Mouse (Mus musculus): ENCODE results near the gene Atg2a. TPM values are rescaled to one million over a fixed set of nuclear protein-coding genes. Genes with fewer than 3 reads are reported as not detected.

The Atg2a gene
- polyA plus RNA-seq, 1 experiment from 2014 or later = 12.4 TPM

DNA sequence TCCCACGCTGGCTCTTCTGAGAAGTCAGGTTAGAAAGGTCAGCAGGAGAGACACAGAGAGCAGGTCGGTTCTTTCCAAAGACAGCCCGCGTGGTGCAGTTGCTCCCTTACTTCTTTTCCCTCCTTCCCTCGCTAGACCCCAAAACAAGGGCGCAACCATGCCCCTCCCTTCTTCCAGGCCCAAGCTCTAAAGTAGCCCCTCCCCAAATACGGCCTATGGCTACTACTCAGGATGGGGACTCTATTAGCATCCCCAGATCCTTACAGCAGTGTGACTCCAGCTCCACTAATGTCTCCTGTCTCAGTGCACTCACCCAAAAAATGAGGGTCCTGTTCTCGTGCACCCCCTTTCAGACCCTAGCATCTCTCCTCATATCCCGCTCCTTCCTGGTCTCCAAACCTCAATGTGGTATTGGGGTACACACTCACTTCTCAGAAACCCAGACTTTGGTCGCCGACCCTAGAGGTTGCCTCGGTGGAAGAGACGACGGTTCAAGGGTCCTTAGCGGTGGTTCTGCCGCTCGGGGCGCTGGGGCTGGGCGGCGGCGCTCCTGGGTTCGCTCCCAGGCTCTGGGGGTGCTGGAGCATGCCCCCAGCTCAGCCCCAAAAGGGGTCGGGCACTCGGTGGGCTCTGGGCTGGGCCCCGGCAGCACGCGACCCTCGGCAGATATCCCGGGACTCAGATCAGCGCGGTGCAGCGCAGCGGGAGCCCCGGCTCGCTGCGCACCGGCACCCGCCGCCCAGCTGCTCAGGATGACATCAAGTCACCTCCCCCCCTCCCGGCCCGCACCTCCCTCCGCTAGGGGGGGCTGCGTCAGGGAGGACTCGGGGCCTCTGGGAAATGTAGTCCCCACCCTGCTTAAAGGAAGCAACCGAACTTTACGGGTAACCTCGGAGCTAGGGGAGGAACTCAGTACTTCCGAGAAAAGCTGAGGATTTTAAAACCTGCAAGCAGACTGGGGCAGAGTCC, 6.1 kb upstream of the Atg2a start, which contains the start of gene Ppp2r5b:
Gene Ppp2r5b, minus strand, starts transcription at position 789 of the 969 bp plus-strand sequence.
- H3K4me1 ChIP-seq (replicated peaks) = peaks cover 22% of the 10 kb centered on the region
- peak within 1 kb of the TSS; percentile 85 for H3K27ac ChIP-seq
- peak within 1 kb of the TSS; percentile 84 for H3K4me2 ChIP-seq (replicated peaks)
- peaks cover 32% of the 10 kb centered on the region for H3K36me3 ChIP-seq
- ATAC-seq = peak; percentile 93
- no peaks in the 10 kb centered on the region for H3K9me3 ChIP-seq
- 2% methylated on average over 48 of the region's 48 CpGs for WGBS
- H3K27me3 ChIP-seq = no peaks in the 10 kb centered on the region
- peak within 1 kb of the TSS; percentile 86 for H3K4me3 ChIP-seq (replicated peaks)
- H3K9ac ChIP-seq (replicated peaks) = peak within 1 kb of the TSS; percentile 94

GRCm38 (mm10) chr19:6236053-6236441, 5.4 kb upstream of the Atg2a start:
- H3K36me3 ChIP-seq = peaks cover 26% of the 10 kb centered on the region
- peak overlapping the region; percentile 85 for H3K27ac ChIP-seq
- H3K4me3 ChIP-seq (replicated peaks) = peak overlapping the region; percentile 86
- H3K27me3 ChIP-seq = no peaks in the 10 kb centered on the region
- WGBS = 0% methylated on average over 9 of the region's 9 CpGs
- no peaks in the 10 kb centered on the region for H3K9me3 ChIP-seq
- peak overlapping the region; percentile 94 for H3K9ac ChIP-seq (replicated peaks)
- peak; percentile 91 for ATAC-seq
- H3K4me2 ChIP-seq (replicated peaks) = peak overlapping the region; percentile 84
- peaks cover 24% of the 10 kb centered on the region for H3K4me1 ChIP-seq (replicated peaks)

- no peak overlapping the region for H3K9ac ChIP-seq (replicated peaks)
- peaks cover 24% of the 10 kb centered on the region for H3K4me1 ChIP-seq (replicated peaks)
- H3K36me3 ChIP-seq = peaks cover 18% of the 10 kb centered on the region
- H3K27me3 ChIP-seq = no peaks in the 10 kb centered on the region
- H3K4me3 ChIP-seq (replicated peaks) = no peak overlapping the region
- ATAC-seq = no peak
- WGBS = 75% methylated on average over 7 of the region's 7 CpGs
- H3K9me3 ChIP-seq = no peaks in the 10 kb centered on the region
- no peak overlapping the region; the same call in 1 of the 2 replicates for H3K4me2 ChIP-seq (replicated peaks)
- no peak overlapping the region for H3K27ac ChIP-seq
Observed at GRCm38 (mm10) chr19:6236842-6237241, 4.6 kb upstream of the Atg2a start.

DNA sequence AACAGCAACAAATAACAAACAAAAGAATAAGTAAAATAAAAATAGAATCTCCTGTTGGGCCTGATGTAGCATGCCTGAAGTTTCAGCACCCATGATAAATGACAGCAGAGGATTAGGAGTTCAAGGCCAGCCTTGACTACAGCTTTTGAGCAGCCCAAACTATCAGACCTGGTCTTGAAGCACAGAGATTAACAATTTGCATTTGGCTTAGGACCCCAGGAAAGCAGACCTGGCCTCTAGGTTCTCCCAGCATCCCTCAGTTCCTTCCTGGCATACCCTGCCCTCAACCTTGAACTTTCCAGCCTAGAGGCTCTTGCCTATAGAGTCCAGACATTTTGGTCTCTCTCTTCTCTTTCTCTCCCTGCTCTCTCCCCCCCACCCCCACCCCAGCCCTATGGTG, 2.7 kb upstream of the Atg2a start:
- no peaks in the 10 kb centered on the region for H3K27me3 ChIP-seq

GRCm38 (mm10) chr19:6240136-6240535, 1.3 kb upstream of the Atg2a start:
- WGBS = 91% methylated on average over 1 of the region's 1 CpGs

More for the DNA sequence above, 2.7 kb upstream of the Atg2a start:
- Histone ChIP-seq H3K27ac (no peak overlapping the region), H3K9ac (replicated peaks) (no peak overlapping the region), H3K4me1 (replicated peaks) (peaks cover 37% of the 10 kb centered on the region), H3K36me3 (0 out of 2 replicates have a peak, but pooled peaks cover under 1% of the 10 kb centered on the region), H3K4me3 (replicated peaks) (no peak overlapping the region), H3K4me2 (replicated peaks) (no peak overlapping the region), H3K9me3 (no peaks in the 10 kb centered on the region)
- no peak for ATAC-seq

DNA sequence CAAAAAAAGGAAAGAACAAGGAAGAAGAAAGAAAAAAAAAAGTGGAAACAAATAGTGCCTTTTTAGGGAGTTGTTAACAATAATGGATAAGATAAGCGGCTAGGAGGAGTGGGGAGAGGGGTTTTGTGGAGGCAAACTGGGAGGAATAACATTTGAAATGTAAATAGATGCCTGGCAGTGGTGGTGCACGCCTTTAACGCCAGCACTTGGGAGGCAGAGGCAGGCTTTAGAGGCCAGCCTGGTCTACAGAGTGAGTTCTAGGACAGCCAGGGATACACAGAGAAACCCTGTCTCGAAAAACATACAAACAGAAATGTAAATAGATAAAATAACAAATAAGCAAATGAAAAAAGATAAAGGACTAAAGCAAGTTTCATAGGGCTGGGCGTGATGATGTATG, 743 bp upstream of the Atg2a start:
- Histone ChIP-seq H3K36me3 (peaks cover 14% of the 10 kb centered on the region), H3K4me1 (replicated peaks) (peaks cover 21% of the 10 kb centered on the region), H3K9ac (replicated peaks) (no peak overlapping the region), H3K4me2 (replicated peaks) (peak overlapping the region; percentile 91), H3K27ac (peak overlapping the region; percentile 45), H3K9me3 (no peaks in the 10 kb centered on the region), H3K4me3 (replicated peaks) (0 out of 2 replicates have a peak overlapping the region, but pooled peaks have one; percentile 88), H3K27me3 (no peaks in the 10 kb centered on the region)
- WGBS = 29% methylated on average over 5 of the region's 5 CpGs
- ATAC-seq = no peak

More at GRCm38 (mm10) chr19:6240136-6240535, 1.3 kb upstream of the Atg2a start:
- Histone ChIP-seq H3K9me3 (no peaks in the 10 kb centered on the region), H3K36me3 (peaks cover 8% of the 10 kb centered on the region), H3K4me3 (replicated peaks) (no peak overlapping the region), H3K4me1 (replicated peaks) (peaks cover 23% of the 10 kb centered on the region), H3K4me2 (replicated peaks) (no peak overlapping the region), H3K27ac (no peak overlapping the region), H3K9ac (replicated peaks) (no peak overlapping the region), H3K27me3 (no peaks in the 10 kb centered on the region)
- no peak for ATAC-seq

GRCm38 (mm10) chr19:6242281-6242680, 813 bp downstream of the Atg2a start:
- Histone ChIP-seq H3K4me3 (replicated peaks) (peak overlapping the region; percentile 88), H3K27me3 (no peaks in the 10 kb centered on the region), H3K9ac (replicated peaks) (peak overlapping the region; percentile 93), H3K4me1 (replicated peaks) (peaks cover 16% of the 10 kb centered on the region), H3K9me3 (no peaks in the 10 kb centered on the region), H3K36me3 (peaks cover 30% of the 10 kb centered on the region), H3K4me2 (replicated peaks) (peak overlapping the region; percentile 91), H3K27ac (no peak overlapping the region)
- 0 out of 2 replicates have a peak, but pooled peaks have one; percentile 6 for ATAC-seq
- 3% methylated on average over 4 of the region's 4 CpGs for WGBS

- ATAC-seq = no peak
- no peak overlapping the region for H3K9ac ChIP-seq (replicated peaks)
- 85% methylated on average over 5 of the region's 5 CpGs for WGBS
- no peak overlapping the region for H3K27ac ChIP-seq
- no peak overlapping the region for H3K4me3 ChIP-seq (replicated peaks)
- H3K4me2 ChIP-seq (replicated peaks) = peak overlapping the region; percentile 91; the same call in 1 of the 2 replicates
- H3K27me3 ChIP-seq = no peaks in the 10 kb centered on the region
- H3K4me1 ChIP-seq (replicated peaks) = peaks cover 16% of the 10 kb centered on the region
- no peaks in the 10 kb centered on the region for H3K9me3 ChIP-seq
- peaks cover 39% of the 10 kb centered on the region for H3K36me3 ChIP-seq
Observed at GRCm38 (mm10) chr19:6243226-6243625, 1.8 kb downstream of the Atg2a start.

DNA sequence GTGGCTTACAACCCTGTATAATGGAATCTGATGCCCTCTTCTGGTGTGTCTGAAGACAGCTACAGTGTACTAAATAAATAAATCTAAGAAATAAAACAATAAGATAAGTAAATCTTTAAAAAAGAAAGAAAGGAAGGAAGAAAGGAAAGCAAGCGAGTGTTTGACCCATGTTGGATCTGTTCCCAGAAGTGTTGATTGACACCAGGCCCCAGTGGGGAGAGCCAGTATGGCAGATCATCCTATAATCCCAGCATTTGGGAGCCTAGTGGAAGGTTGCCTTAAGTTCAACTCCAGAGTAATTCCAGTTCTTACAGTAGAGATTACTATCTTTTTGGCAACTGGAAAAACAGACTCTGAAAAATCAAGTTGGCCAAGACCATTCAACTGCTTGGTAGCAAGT, 4.3 kb downstream of the Atg2a start:
- Histone ChIP-seq H3K27me3 (no peaks in the 10 kb centered on the region), H3K9me3 (no peaks in the 10 kb centered on the region), H3K4me3 (replicated peaks) (no peak overlapping the region), H3K36me3 (peaks cover 59% of the 10 kb centered on the region), H3K4me1 (replicated peaks) (peaks cover 14% of the 10 kb centered on the region), H3K9ac (replicated peaks) (no peak overlapping the region), H3K4me2 (replicated peaks) (no peak overlapping the region), H3K27ac (no peak overlapping the region)
- ATAC-seq = no peak
- 87% methylated on average over 1 of the region's 1 CpGs for WGBS

DNA sequence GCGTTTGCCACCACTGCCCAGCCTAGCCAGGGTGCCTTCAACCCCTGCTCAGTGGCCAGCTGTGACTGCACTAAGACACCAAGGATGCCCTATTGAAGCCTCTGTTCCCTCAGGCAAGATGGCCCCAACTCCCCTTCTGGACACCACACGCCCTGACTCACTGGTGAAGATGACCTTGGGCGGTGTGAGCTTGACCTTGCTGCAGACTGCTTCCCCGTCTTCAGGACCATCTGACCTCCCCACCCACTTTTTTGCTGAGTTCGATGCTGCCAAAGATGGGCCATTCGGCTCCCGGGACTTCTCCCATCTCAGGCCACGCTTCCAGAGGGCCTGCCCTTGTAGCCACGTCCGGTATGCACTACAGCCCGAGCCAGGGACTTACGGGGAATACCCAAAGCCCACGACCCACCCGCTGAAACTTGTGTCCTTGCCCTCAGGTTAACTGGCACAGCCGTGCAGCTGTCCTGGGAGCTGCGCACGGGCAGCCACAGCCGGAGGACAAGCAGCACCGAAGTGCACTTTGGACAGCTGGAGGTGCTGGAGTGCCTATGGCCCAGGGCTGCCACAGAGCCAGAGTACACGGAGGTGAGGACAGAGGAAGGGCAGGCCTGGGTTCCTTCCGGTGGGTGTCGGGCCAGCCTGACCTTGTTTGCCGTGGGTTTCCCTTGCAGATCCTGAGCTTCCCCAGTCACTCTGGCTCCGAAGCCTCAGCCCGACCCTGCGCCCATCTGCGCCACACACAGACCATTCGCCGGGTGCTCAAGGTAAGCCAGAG, 6.2 kb downstream of the Atg2a start:
- ATAC-seq = no peak
- no peak overlapping the region for H3K27ac ChIP-seq
- H3K27me3 ChIP-seq = no peaks in the 10 kb centered on the region
- H3K4me2 ChIP-seq (replicated peaks) = no peak overlapping the region
- 93% methylated on average over 29 of the region's 29 CpGs for WGBS
- H3K9me3 ChIP-seq = no peaks in the 10 kb centered on the region
- H3K4me1 ChIP-seq (replicated peaks) = peaks cover 7% of the 10 kb centered on the region
- no peak overlapping the region for H3K9ac ChIP-seq (replicated peaks)
- peaks cover 77% of the 10 kb centered on the region for H3K36me3 ChIP-seq
- no peak overlapping the region for H3K4me3 ChIP-seq (replicated peaks)

DNA sequence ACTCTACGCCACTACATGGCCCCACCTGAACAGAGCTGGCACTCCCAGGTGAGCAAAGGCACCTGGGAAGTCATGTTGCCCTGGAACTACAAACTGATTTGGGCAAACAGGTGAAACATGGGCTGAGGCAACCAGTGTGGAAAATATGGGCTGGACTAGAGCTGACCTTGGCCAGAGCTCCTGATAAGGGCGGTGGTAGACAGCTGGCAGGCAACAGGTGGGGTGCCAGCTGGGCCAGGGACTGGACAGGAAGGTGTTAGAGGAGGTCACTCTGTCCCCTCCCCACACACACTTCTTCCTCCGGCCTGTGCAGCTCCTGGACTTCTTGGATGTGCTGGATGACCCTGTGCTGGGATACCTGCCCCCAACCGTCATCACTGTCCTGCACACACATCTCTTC, 11.6 kb downstream of the Atg2a start:
- Histone ChIP-seq H3K4me1 (replicated peaks) (no peaks in the 10 kb centered on the region), H3K36me3 (peaks cover 93% of the 10 kb centered on the region), H3K27ac (no peak overlapping the region), H3K4me3 (replicated peaks) (no peak overlapping the region), H3K27me3 (no peaks in the 10 kb centered on the region), H3K4me2 (replicated peaks) (no peak overlapping the region), H3K9me3 (no peaks in the 10 kb centered on the region), H3K9ac (replicated peaks) (no peak overlapping the region)
- 91% methylated on average over 4 of the region's 4 CpGs for WGBS
- no peak for ATAC-seq

DNA sequence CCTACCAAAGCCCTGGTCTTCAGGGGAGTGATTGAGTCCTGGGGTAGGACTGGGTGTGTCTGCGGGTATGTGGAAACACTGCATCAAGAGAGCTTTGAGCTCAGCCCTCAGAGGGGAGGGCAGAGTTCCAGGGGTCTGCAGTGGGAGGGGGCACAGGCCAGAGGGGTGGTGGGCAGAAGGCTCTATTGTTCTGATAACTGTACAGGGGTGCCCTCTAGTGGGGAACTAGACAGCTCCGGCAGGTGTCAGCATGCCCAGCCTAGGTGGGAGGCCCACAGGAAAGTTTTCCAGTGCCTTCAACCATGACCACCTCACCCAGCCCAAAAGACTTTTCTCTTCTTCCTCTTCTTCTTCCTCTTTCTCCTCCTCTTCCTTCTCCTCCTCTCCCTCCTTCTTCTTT, 19.0 kb downstream of the Atg2a start:
- WGBS = 73% methylated on average over 2 of the region's 2 CpGs
- Histone ChIP-seq H3K4me2 (replicated peaks) (no peak overlapping the region), H3K36me3 (peaks cover 74% of the 10 kb centered on the region), H3K9me3 (0 out of 2 replicates have a peak, but pooled peaks cover 3% of the 10 kb centered on the region), H3K4me3 (replicated peaks) (no peak overlapping the region), H3K27me3 (no peaks in the 10 kb centered on the region), H3K27ac (no peak overlapping the region), H3K4me1 (replicated peaks) (no peaks in the 10 kb centered on the region), H3K9ac (replicated peaks) (no peak overlapping the region)
- no peak for ATAC-seq
